Mouse (Mus musculus): ENCODE results near the gene Celf2. TPM values are rescaled to one million over a fixed set of nuclear protein-coding genes. Genes with fewer than 3 reads are reported as not detected.

Celf2 gene
- polyA plus RNA-seq, 1 experiment from 2014 or later: 60.7 TPM

- no peak overlapping the region for H3K4me3 ChIP-seq
- H3K4me2 ChIP-seq: no peak overlapping the region
- 74% methylated on average over 14 of the region's 14 CpGs for WGBS
- H3K4me1 ChIP-seq: peaks cover 8% of the 10 kb centered on the region
- no peaks in the 10 kb centered on the region for H3K9me3 ChIP-seq
- H3K27ac ChIP-seq: no peak overlapping the region
- ATAC-seq (ENCODE audit: insufficient number of reproducible peaks, low FRiP score, low TSS enrichment, low read depth): no peak
- H3K9ac ChIP-seq: no peak overlapping the region
- no peaks in the 10 kb centered on the region for H3K36me3 ChIP-seq
- no peaks in the 10 kb centered on the region for H3K27me3 ChIP-seq
These were observed 421.9 kb downstream of the Celf2 start for GRCm38 (mm10) chr2:7087480-7087879.

DNA sequence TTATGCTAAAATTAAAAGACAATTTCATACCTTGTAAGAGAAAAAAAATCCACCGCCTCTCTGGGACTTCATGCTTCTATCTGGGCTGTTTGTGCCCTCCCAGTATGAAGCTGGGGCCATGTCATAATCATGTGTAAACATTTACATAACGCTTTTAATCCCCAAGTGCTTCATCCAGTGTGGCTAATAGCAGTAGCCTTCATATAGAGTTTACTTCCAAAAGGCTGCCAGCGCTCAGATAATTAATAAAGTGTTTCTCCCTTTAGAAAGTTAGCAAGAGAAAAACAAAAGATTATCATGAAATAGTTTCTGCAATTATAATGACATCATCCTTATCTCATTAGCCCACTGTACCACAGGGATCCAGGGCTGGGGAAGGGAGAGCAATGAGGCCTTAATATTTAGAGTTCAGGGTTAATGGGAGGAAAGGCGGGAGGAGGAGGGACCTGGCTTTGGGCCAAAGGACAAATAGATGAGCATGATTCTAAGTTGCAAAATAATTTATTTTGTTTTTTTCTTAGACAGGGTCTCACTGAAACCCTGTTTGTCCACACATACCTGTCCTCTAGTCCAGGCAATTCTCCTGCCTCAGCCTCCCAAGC lies 425.8 kb downstream of the Celf2 start:
- Histone ChIP-seq H3K36me3 (no peaks in the 10 kb centered on the region), H3K4me3 (no peak overlapping the region), H3K27ac (no peak overlapping the region), H3K9ac (no peak overlapping the region), H3K4me2 (no peak overlapping the region), H3K9me3 (no peaks in the 10 kb centered on the region), H3K4me1 (peaks cover 11% of the 10 kb centered on the region), H3K27me3 (no peaks in the 10 kb centered on the region)
- WGBS: 82% methylated on average over 4 of the region's 4 CpGs
- ATAC-seq (ENCODE audit: insufficient number of reproducible peaks, low FRiP score, low TSS enrichment, low read depth): no peak

- Histone ChIP-seq H3K4me2 (no peak overlapping the region), H3K9ac (no peak overlapping the region), H3K36me3 (no peaks in the 10 kb centered on the region), H3K4me3 (no peak overlapping the region), H3K9me3 (no peaks in the 10 kb centered on the region), H3K27ac (no peak overlapping the region), H3K27me3 (no peaks in the 10 kb centered on the region), H3K4me1 (peaks cover 11% of the 10 kb centered on the region)
- ATAC-seq (ENCODE audit: insufficient number of reproducible peaks, low FRiP score, low TSS enrichment, low read depth): no peak
- 69% methylated on average over 9 of the region's 9 CpGs for whole genome bisulfite sequencing
These were observed 426.9 kb downstream of the Celf2 start for GRCm38 (mm10) chr2:7082376-7083025.

DNA sequence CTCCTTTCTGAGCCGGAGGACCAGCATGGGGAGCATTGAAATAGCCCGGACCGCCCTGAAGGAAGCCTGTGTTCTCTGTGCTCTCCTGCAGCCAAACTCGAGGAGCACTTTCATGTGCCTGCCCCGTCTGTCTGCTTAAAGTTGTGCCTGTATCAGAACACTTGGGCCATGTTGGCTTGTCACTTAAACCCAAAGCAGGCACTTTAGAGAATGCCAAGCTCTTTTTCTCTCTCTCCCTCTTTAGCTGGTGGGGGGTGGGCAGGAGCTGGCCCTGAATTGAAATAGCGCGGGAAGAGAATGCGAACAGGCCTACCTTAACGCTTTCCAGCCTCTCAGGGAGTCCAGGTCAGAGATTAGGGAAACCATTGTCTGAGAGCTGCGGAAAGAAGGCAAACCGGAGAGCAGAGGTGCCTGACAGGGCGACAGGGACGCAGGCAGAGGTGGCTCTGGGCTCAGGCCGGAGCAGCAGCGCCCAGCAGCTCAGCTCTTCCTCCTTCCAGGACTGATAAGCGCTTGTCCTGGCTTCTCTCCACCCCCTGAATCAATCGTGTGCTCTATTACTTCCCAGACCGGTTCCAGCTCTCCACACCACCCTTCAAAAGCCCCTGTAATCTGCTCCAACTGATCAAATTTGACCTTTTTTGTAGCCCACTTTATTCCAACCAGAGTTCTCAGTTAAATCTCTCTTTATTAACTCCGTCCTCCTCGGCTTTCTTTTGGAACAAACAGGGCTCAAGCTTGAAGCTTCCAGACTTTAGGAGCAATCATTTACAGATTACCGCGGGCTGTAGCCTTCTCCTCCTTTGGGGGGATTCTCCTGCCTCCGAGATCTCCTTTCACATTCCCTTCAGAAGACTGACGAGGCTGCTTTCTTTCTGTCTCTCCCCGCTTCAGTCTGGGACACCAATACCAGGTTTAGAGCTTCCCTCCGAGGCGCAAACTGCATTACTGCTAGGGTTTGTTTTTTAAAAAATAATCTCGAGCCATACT lies 428.3 kb downstream of the Celf2 start:
- Histone ChIP-seq H3K4me3 (peak overlapping the region; percentile 34), H3K27ac (peak overlapping the region; percentile 69), H3K4me2 (peak overlapping the region; percentile 45), H3K9ac (0 out of 2 replicates have a peak overlapping the region, but pooled peaks have one; percentile 11), H3K27me3 (no peaks in the 10 kb centered on the region), H3K4me1 (peaks cover 11% of the 10 kb centered on the region), H3K9me3 (no peaks in the 10 kb centered on the region), H3K36me3 (peaks cover 3% of the 10 kb centered on the region; the same call in 1 of the 2 replicates)
- 10% methylated on average over 28 of the region's 28 CpGs for WGBS
- ATAC-seq (ENCODE audit: insufficient number of reproducible peaks, low FRiP score, low TSS enrichment, low read depth): peak; percentile 55; the same call in 1 of the 2 replicates

DNA sequence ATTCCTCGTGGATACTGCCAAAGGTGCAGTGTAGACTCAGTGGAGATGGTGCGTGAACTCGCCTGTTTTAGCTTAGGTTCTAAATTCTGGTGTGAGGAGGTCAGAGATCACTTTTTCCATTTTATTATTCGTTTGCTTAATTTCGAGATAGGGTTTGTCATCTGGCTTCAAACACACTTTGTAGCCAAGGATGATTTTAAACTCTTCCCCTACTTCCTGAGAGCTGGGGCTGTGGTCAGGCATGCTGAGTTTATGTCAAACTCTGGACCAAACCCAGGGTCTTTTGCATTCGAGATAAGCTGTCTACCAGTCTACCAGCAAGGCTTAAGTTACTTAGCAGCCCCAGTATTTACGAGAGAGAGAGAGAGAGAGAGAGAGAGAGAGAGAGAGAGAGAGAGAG lies 429.3 kb downstream of the Celf2 start:
- Histone ChIP-seq H3K9me3 (no peaks in the 10 kb centered on the region), H3K4me1 (peaks cover 11% of the 10 kb centered on the region), H3K36me3 (peaks cover 3% of the 10 kb centered on the region; the same call in 1 of the 2 replicates), H3K4me2 (no peak overlapping the region), H3K27ac (no peak overlapping the region), H3K27me3 (no peaks in the 10 kb centered on the region), H3K4me3 (no peak overlapping the region), H3K9ac (no peak overlapping the region)
- WGBS: 62% methylated on average over 7 of the region's 7 CpGs
- ATAC-seq (ENCODE audit: insufficient number of reproducible peaks, low FRiP score, low TSS enrichment, low read depth): no peak

GRCm38 (mm10) chr2:7079390-7079789 lies 430.0 kb downstream of the Celf2 start:
- Histone ChIP-seq H3K4me2 (no peak overlapping the region), H3K36me3 (peaks cover 3% of the 10 kb centered on the region; the same call in 1 of the 2 replicates), H3K27ac (no peak overlapping the region), H3K9me3 (no peaks in the 10 kb centered on the region), H3K4me1 (peaks cover 11% of the 10 kb centered on the region), H3K27me3 (no peaks in the 10 kb centered on the region), H3K4me3 (no peak overlapping the region), H3K9ac (no peak overlapping the region)
- 68% methylated on average over 2 of the region's 2 CpGs for WGBS
- ATAC-seq (ENCODE audit: insufficient number of reproducible peaks, low FRiP score, low TSS enrichment, low read depth): no peak

DNA sequence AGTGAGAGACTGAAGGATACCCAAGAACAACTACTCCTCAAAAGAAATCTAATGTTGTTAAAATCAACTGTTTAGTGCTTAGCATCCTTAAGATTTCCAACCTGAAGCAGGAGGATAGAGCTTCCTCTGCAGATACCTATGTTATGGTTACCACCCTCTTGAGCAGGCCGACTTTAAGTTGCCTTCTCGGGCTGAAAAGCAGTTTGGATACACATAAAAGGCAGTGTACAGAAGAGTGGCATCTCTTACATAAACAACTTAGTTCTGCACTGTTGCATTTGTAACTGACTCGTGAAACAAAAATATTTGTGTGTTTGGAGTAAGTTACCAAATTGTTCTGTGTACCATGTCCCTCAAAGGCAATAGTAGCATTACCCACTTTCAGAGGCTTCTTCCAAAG lies 435.6 kb downstream of the Celf2 start:
- H3K4me3 ChIP-seq: no peak overlapping the region
- no peak overlapping the region for H3K4me2 ChIP-seq
- no peak overlapping the region for H3K27ac ChIP-seq
- H3K36me3 ChIP-seq: peaks cover 3% of the 10 kb centered on the region; the same call in 1 of the 2 replicates
- WGBS: 80% methylated on average over 3 of the region's 3 CpGs
- no peaks in the 10 kb centered on the region for H3K9me3 ChIP-seq
- H3K4me1 ChIP-seq: no peaks in the 10 kb centered on the region
- no peak overlapping the region for H3K9ac ChIP-seq
- ATAC-seq (ENCODE audit: insufficient number of reproducible peaks, low FRiP score, low TSS enrichment, low read depth): no peak
- no peaks in the 10 kb centered on the region for H3K27me3 ChIP-seq

- no peaks in the 10 kb centered on the region for H3K9me3 ChIP-seq
- no peak overlapping the region for H3K4me3 ChIP-seq
- H3K4me1 ChIP-seq: no peaks in the 10 kb centered on the region
- 75% methylated on average over 5 of the region's 5 CpGs for WGBS
- H3K36me3 ChIP-seq: peaks cover 3% of the 10 kb centered on the region; the same call in 1 of the 2 replicates
- no peak for ATAC-seq (ENCODE audit: insufficient number of reproducible peaks, low FRiP score, low TSS enrichment, low read depth)
- no peak overlapping the region for H3K9ac ChIP-seq
- no peaks in the 10 kb centered on the region for H3K27me3 ChIP-seq
- no peak overlapping the region for H3K4me2 ChIP-seq
- H3K27ac ChIP-seq: no peak overlapping the region
These were observed 436.8 kb downstream of the Celf2 start for GRCm38 (mm10) chr2:7072344-7073265.

DNA sequence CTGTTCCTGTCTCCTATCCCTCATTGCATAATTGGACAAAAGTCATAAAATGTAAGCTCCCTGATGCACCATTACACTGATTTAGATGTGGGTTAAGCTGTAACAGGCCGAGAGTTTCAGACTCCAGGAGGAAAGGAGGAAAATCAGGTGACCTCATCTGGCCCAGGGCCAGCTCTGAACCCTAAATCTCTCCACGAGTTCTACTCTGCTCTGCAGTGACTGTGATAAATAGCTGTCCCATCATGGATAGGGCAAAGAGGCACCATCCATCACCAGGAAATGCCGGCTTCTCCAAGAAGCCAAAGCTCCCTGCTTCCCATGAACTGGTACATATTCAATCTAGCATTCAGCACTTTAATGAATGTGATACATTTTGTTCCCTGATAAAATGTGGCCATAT lies 439.9 kb downstream of the Celf2 start:
- no peaks in the 10 kb centered on the region for H3K9me3 ChIP-seq
- no peaks in the 10 kb centered on the region for H3K27me3 ChIP-seq
- no peaks in the 10 kb centered on the region for H3K36me3 ChIP-seq
- H3K4me3 ChIP-seq: no peak overlapping the region
- H3K9ac ChIP-seq: no peak overlapping the region
- WGBS: 13% methylated on average over 3 of the region's 3 CpGs
- H3K4me2 ChIP-seq: no peak overlapping the region
- no peak overlapping the region for H3K27ac ChIP-seq
- no peak for ATAC-seq (ENCODE audit: insufficient number of reproducible peaks, low FRiP score, low TSS enrichment, low read depth)
- H3K4me1 ChIP-seq: no peaks in the 10 kb centered on the region

DNA sequence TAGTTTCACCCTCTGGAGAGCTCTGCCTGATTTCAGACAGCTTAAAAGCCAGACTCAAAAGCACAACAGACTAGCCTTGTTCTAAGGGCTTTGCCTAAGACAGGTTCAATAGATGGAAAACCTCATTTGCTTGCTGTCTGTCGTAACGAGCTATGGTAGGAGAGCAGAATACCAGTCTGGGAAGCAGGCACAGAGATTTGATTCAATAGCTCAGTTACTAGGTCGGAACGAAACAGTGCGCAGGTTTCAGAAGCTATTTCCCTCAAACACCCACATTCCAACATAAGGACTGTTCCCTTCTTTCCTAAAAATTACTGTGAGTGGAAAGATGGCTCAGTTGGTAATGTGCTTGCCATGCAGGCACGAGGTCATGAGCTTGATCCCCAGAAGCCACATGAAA lies 441.1 kb downstream of the Celf2 start:
- no peak for ATAC-seq (ENCODE audit: insufficient number of reproducible peaks, low FRiP score, low TSS enrichment, low read depth)
- H3K4me2 ChIP-seq: no peak overlapping the region
- no peaks in the 10 kb centered on the region for H3K9me3 ChIP-seq
- WGBS: 73% methylated on average over 6 of the region's 6 CpGs
- H3K9ac ChIP-seq: no peak overlapping the region
- H3K36me3 ChIP-seq: no peaks in the 10 kb centered on the region
- no peak overlapping the region for H3K4me3 ChIP-seq
- no peaks in the 10 kb centered on the region for H3K27me3 ChIP-seq
- peaks cover 9% of the 10 kb centered on the region for H3K4me1 ChIP-seq
- no peak overlapping the region for H3K27ac ChIP-seq

DNA sequence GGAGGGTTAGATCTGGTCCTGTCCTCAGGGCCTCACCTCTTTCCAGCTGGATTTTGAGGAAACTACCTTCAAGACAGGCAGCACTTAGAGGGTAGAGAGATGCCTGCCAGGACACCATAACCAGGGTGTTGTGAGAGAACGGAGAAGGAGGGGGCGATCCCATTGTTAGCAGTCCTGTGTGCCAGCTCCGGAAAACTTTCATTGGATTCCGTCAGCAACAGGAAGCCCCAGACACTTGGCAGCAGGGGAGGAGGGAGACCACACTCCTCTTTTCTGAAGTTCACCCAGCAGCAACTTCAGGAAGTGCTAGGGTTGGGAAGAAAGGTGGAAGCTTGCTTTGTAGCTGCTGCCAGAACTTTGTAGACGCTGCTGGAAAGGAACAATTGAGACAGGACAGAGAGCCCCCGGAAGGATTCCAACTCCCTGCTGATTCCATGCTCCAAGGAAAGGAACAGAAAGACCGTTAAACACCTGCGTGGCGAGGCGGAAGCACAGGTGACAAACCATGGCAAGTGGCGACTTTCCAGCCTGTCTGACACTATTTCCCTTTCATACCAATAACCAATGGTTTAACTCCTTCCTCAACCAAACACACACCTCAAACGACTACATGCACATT lies 445.7 kb downstream of the Celf2 start:
- Histone ChIP-seq H3K36me3 (no peaks in the 10 kb centered on the region), H3K27me3 (no peaks in the 10 kb centered on the region), H3K4me2 (peak overlapping the region; percentile 14; the same call in 1 of the 2 replicates), H3K9ac (no peak overlapping the region), H3K9me3 (no peaks in the 10 kb centered on the region), H3K27ac (no peak overlapping the region), H3K4me3 (no peak overlapping the region), H3K4me1 (peaks cover 10% of the 10 kb centered on the region)
- 29% methylated on average over 12 of the region's 12 CpGs for WGBS
- ATAC-seq (ENCODE audit: insufficient number of reproducible peaks, low FRiP score, low TSS enrichment, low read depth): no peak
